Mouse (Mus musculus) forebrain, postnatal 0 days (tissue): ENCODE data around the gene Ccdc158. TPM values are rescaled to one million over a fixed set of nuclear protein-coding genes. Genes with fewer than 3 reads are reported as not detected.
A peak's percentile ranks its signal among the peaks of the same experiment; 100 is the strongest.

ENCODE experiments used
- ATAC-seq: fragments of 200-750 bp; cut with Nextera tagmentation; 2 replicates; pipeline ENCODE4 v1.8.0; 2017; ENCODE audit warnings: mild to moderate bottlenecking, moderate library complexity
- DNase-seq: peaks from one replicate; pipeline ENCODE4 v3.0.0-alpha.2; 2015
- H3K27ac ChIP-seq: fragments of 300-500 bp; sonication (generic); 2 replicates; pipeline ENCODE4 v1.5.1; 2014; ENCODE audit warnings: low read depth, mild to moderate bottlenecking, antibody characterized with exemption, low read length, moderate library complexity, mixed read lengths
- H3K27me3 ChIP-seq: fragments of 300-500 bp; sonication (generic); 2 replicates; pipeline ENCODE4 v1.6.1; 2014; ENCODE audit warnings: mild to moderate bottlenecking, low read length, mixed read lengths; ENCODE audit not compliant: insufficient read depth
- H3K36me3 ChIP-seq: fragments of 300-500 bp; sonication (generic); 2 replicates; pipeline ENCODE4 v1.6.1; 2014; ENCODE audit warnings: mild to moderate bottlenecking, moderate library complexity; ENCODE audit not compliant: insufficient read depth
- H3K4me1 ChIP-seq: fragments of 300-500 bp; sonication (generic); 2 replicates; pipeline ENCODE4 v1.6.1; 2014; ENCODE audit warnings: antibody characterized with exemption; ENCODE audit not compliant: insufficient read depth
- H3K4me2 ChIP-seq: fragments of 300-500 bp; sonication (generic); 2 replicates; pipeline ENCODE4 v1.6.1; 2014; ENCODE audit warnings: low read depth, mild to moderate bottlenecking, moderate library complexity
- H3K4me3 ChIP-seq: fragments of 300-500 bp; sonication (generic); 2 replicates; pipeline ENCODE4 v1.5.1; 2014; ENCODE audit warnings: low read depth, low read length, mixed read lengths
- H3K9ac ChIP-seq: fragments of 300-500 bp; sonication (generic); 2 replicates; pipeline ENCODE4 v1.6.1; 2014; ENCODE audit warnings: mild to moderate bottlenecking
- H3K9me3 ChIP-seq: fragments of 300-500 bp; sonication (generic); 2 replicates; pipeline ENCODE4 v1.6.1; 2016; ENCODE audit warnings: low read length
- CTCF ChIP-seq: sonication (generic); IDR thresholded peaks from 2 replicates; pipeline ENCODE4 v1.5.1; 2016; ENCODE audit warnings: antibody characterized with exemption, control low read depth, low read depth
- WGBS: fragments of 180-500 bp; shearing (Covaris S2); extraction: QIAGEN DNeasy Blood & Tissue Kit; methylation state at CpG from one replicate; pipeline ENCODE4 v1.1.7; 2014; 5-methylcytosine and 5-hydroxymethylcytosine counted together
- polyA plus RNA-seq: library from polyadenylated mRNA; unstranded; fragments of >200 nt; fragmentation: Nextera tagmentation; extraction: Ambion mirVana; gene quantifications from 2 replicates; pipeline ENCODE4 v1.2.1, GENCODE M21; 2015
- total RNA-seq: library from RNA; depleted of rRNA; stranded (reverse); fragments of >200 nt; gene quantifications from 2 replicates; pipeline ENCODE4 v1.2.3, GENCODE M21; 2014

Ccdc158 gene
- total and polyA plus RNA-seq, 2 experiments from 2014 or later: 0.39 to 1.3 TPM

GRCm38 (mm10) chr5:92712621-92713395, 37.7 kb upstream of the Ccdc158 start:
- ATAC-seq (no peak), DNase-seq (no peak)
- 70% methylated on average over 5 of the region's 5 CpGs for WGBS
- no peaks in the 10 kb centered on the region for H3K4me1 ChIP-seq
- H3K36me3 ChIP-seq: no peaks in the 10 kb centered on the region
- H3K27ac ChIP-seq: no peak overlapping the region
- no peak overlapping the region for H3K4me2 ChIP-seq
- no peak overlapping the region for H3K9ac ChIP-seq
- H3K9me3 ChIP-seq: no peaks in the 10 kb centered on the region
- no peaks in the 10 kb centered on the region for H3K27me3 ChIP-seq
- no peak for TF ChIP-seq CTCF
- no peak overlapping the region for H3K4me3 ChIP-seq

- H3K36me3 ChIP-seq: no peaks in the 10 kb centered on the region
- H3K27ac ChIP-seq: no peak overlapping the region
- no peaks in the 10 kb centered on the region for H3K9me3 ChIP-seq
- no peak overlapping the region for H3K4me2 ChIP-seq
- H3K4me1 ChIP-seq: no peaks in the 10 kb centered on the region
- ATAC-seq (no peak), DNase-seq (no peak)
- H3K27me3 ChIP-seq: no peaks in the 10 kb centered on the region
- 32% methylated on average over 5 of the region's 5 CpGs for WGBS
- no peak overlapping the region for H3K4me3 ChIP-seq
- H3K9ac ChIP-seq: no peak overlapping the region
- no peak for TF ChIP-seq CTCF
These were observed 36.7 kb upstream of the Ccdc158 start for GRCm38 (mm10) chr5:92711666-92712290.

- Histone ChIP-seq H3K27ac (no peak overlapping the region), H3K9me3 (no peaks in the 10 kb centered on the region), H3K4me1 (no peaks in the 10 kb centered on the region), H3K36me3 (no peaks in the 10 kb centered on the region), H3K27me3 (no peaks in the 10 kb centered on the region), H3K9ac (no peak overlapping the region), H3K4me2 (no peak overlapping the region), H3K4me3 (no peak overlapping the region)
- no peak for ATAC-seq
- TF ChIP-seq CTCF: no peak
- WGBS: 62% methylated on average over 8 of the region's 8 CpGs
- no peak for DNase-seq
These were observed 35.7 kb upstream of the Ccdc158 start for GRCm38 (mm10) chr5:92710779-92711178.

- TF ChIP-seq CTCF: no peak
- ATAC-seq: no peak
- Histone ChIP-seq H3K27me3 (no peaks in the 10 kb centered on the region), H3K4me3 (no peak overlapping the region), H3K9me3 (no peaks in the 10 kb centered on the region), H3K4me2 (no peak overlapping the region), H3K4me1 (no peaks in the 10 kb centered on the region), H3K9ac (no peak overlapping the region), H3K27ac (no peak overlapping the region), H3K36me3 (no peaks in the 10 kb centered on the region)
- WGBS: 18% methylated on average over 7 of the region's 7 CpGs
- no peak for DNase-seq
These were observed 32.9 kb upstream of the Ccdc158 start for GRCm38 (mm10) chr5:92707921-92708491.

- no peak overlapping the region for H3K9ac ChIP-seq
- no peak overlapping the region for H3K4me2 ChIP-seq
- DNase-seq (peak; percentile 62), ATAC-seq (peak; percentile 27)
- H3K4me3 ChIP-seq: no peak overlapping the region
- TF ChIP-seq CTCF: no peak
- no peaks in the 10 kb centered on the region for H3K9me3 ChIP-seq
- no peak overlapping the region for H3K27ac ChIP-seq
- H3K36me3 ChIP-seq: no peaks in the 10 kb centered on the region
- 37% methylated on average over 8 of the region's 8 CpGs for WGBS
- 0 out of 2 replicates have a peak, but pooled peaks cover 9% of the 10 kb centered on the region for H3K4me1 ChIP-seq
- H3K27me3 ChIP-seq: no peaks in the 10 kb centered on the region
These were observed 28.6 kb upstream of the Ccdc158 start for GRCm38 (mm10) chr5:92703671-92704070.

- no peak overlapping the region for H3K4me2 ChIP-seq
- no peaks in the 10 kb centered on the region for H3K27me3 ChIP-seq
- TF ChIP-seq CTCF: no peak
- no peak overlapping the region for H3K9ac ChIP-seq
- no peak overlapping the region for H3K27ac ChIP-seq
- no peak overlapping the region for H3K4me3 ChIP-seq
- H3K4me1 ChIP-seq: 0 out of 2 replicates have a peak, but pooled peaks cover 10% of the 10 kb centered on the region
- ATAC-seq (no peak), DNase-seq (no peak)
- no peaks in the 10 kb centered on the region for H3K36me3 ChIP-seq
- WGBS: 55% methylated on average over 11 of the region's 11 CpGs
- H3K9me3 ChIP-seq: no peaks in the 10 kb centered on the region
These were observed 26.7 kb upstream of the Ccdc158 start for GRCm38 (mm10) chr5:92701750-92702149.

- peak overlapping the region; percentile 62 for H3K27ac ChIP-seq
- H3K9me3 ChIP-seq: no peaks in the 10 kb centered on the region
- H3K4me3 ChIP-seq: peak overlapping the region; percentile 36
- DNase-seq (peak; percentile 58), ATAC-seq (peak; percentile 50)
- H3K36me3 ChIP-seq: no peaks in the 10 kb centered on the region
- H3K4me1 ChIP-seq: 0 out of 2 replicates have a peak, but pooled peaks cover 10% of the 10 kb centered on the region
- no peaks in the 10 kb centered on the region for H3K27me3 ChIP-seq
- peak overlapping the region; percentile 58 for H3K9ac ChIP-seq
- peak overlapping the region; percentile 58 for H3K4me2 ChIP-seq
- 5% methylated on average over 17 of the region's 17 CpGs for WGBS
- no peak for TF ChIP-seq CTCF
These were observed 23.9 kb upstream of the Ccdc158 start for GRCm38 (mm10) chr5:92698837-92699529.
